Mouse (Mus musculus): Measurements from ENCODE around the gene Trmt6. TPM values are rescaled to one million over a fixed set of nuclear protein-coding genes. Genes with fewer than 3 reads are reported as not detected.

Gene Trmt6
- total and polyA plus RNA-seq, 3 experiments, result 35.1 to 89.9 (median 77.6) TPM

DNA sequence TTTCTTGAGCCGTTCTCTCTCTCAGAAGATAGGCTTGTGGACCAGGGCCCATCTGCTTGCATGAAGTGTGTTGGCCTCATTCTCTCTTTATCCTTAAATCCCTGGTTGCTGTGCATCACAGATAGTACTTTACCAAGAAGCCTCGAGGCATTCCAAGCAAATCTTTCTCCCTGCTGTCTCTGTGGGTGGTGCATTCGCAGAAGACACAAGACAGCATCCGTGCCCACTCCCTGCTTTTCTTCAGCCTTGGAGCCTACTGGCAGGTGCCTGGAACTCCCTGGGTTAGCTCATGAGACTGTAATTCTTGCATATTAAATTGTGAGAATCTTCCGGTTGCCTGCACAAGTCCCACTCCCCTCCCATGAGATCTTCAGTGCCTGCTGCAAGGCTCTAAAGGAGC, 57.9 kb downstream of the Trmt6 start:
- Histone ChIP-seq H3K9me3 (replicated peaks; ENCODE audit: low read length) (no peaks in the 10 kb centered on the region), H3K36me3 (replicated peaks in 1 of 2; ENCODE audit: control insufficient read depth in 1 of 2, insufficient read depth in 1 of 2, low read length in 1 of 2) (no peaks in the 10 kb centered on the region), H3K27ac (ENCODE audit: insufficient read depth, low read depth) (no peak overlapping the region), H3K79me2 (replicated peaks; ENCODE audit: control insufficient read depth, extremely low read depth, insufficient read depth, poor library complexity, severe bottlenecking) (no peaks in the 10 kb centered on the region), H3K27me3 (replicated peaks) (no peaks in the 10 kb centered on the region), H3K4me1 (ENCODE audit: control insufficient read depth in 1 of 2, insufficient read depth in 2 of 2) (peaks cover 0 to 6% of the 10 kb centered on the region in 2 experiments; a peak in 1 of 4 replicates), H3K9ac (ENCODE audit: insufficient read depth, low read depth) (no peak overlapping the region), H3K4me2 (ENCODE audit: insufficient read depth, low read depth, poor library complexity, severe bottlenecking) (no peak overlapping the region), H3K4me3 (replicated peaks in 1 of 3; ENCODE audit: low read depth in 2 of 3, low read length in 2 of 3, poor library complexity in 1 of 3) (no peak overlapping the region)
- dilution Hi-C loops (cut with MboI; ENCODE audit: extremely low pct_ligation_motif_present, extremely low pct_unique_long_range_greater_than_20kb, low sequenced_read_pairs), result no loop called here
- DNase-seq (ENCODE audit: extremely low read depth), result no peak
- no peak for TF ChIP-seq CTCF (conservative IDR thresholded peaks at IDR 0.05 in 1 of 2, IDR thresholded peaks at IDR 0.05 in 1 of 2; ENCODE audit: low read depth in 2 of 2, low read length in 2 of 2)
- no peak for TF ChIP-seq POLR2A (IDR thresholded peaks at IDR 0.05; ENCODE audit: low read depth, low read length)
- no peak for TF ChIP-seq MAX (IDR thresholded peaks at IDR 0.05; ENCODE audit: low read length)
- no peak for TF ChIP-seq MEF2A (IDR thresholded peaks at IDR 0.05; ENCODE audit: borderline replicate concordance, low read depth, low read length)
- no peak for TF ChIP-seq TBP (conservative IDR thresholded peaks at IDR 0.05; ENCODE audit: low read depth, low read length)
- TF ChIP-seq JUND (conservative IDR thresholded peaks at IDR 0.05; ENCODE audit: low read depth, low read length), result no peak
- TF ChIP-seq TCF12 (IDR thresholded peaks at IDR 0.05; ENCODE audit: low read depth, low read length), result no peak
- no peak for TF ChIP-seq NELFE (IDR thresholded peaks at IDR 0.05; ENCODE audit: low read depth, low read length)
- no peak for TF ChIP-seq JUN (IDR thresholded peaks at IDR 0.05; ENCODE audit: insufficient read depth, low read depth, low read length)
- TF ChIP-seq CHD2 (IDR thresholded peaks at IDR 0.05; ENCODE audit: low read length), result no peak
- TF ChIP-seq MXI1 (IDR thresholded peaks at IDR 0.05; ENCODE audit: low read depth, low read length), result no peak
- TF ChIP-seq ZMIZ1 (IDR thresholded peaks at IDR 0.05; ENCODE audit: low read depth, low read length), result no peak
- TF ChIP-seq SIN3A (IDR thresholded peaks at IDR 0.05; ENCODE audit: low read length), result no peak
- no peak for TF ChIP-seq UBTF (IDR thresholded peaks at IDR 0.05; ENCODE audit: low read depth, low read length)
- no peak for TF ChIP-seq E2F4 (IDR thresholded peaks at IDR 0.05; ENCODE audit: insufficient replicate concordance, low read depth, low read length)
- TF ChIP-seq PAX5 (IDR thresholded peaks at IDR 0.05; ENCODE audit: low read length), result no peak
- in situ Hi-C loops (cut with MboI; ENCODE audit: low pct_ligation_motif_present, low pct_unique_long_range_greater_than_20kb, low sequenced_read_pairs), result no loop called here

Other genes with a start within 250 kb of the Trmt6 start
- gene Gpcpd1, start 228.3 kb downstream of the Trmt6 start, total RNA-seq (2012; rRNA removed), result 18.3 and 33.5 TPM in 2 replicates
- 60.5 and 60.8 TPM in 2 replicates for gene Gpcpd1, start 228.3 kb downstream of the Trmt6 start, total RNA-seq (2014; rRNA removed)
- gene Gpcpd1, start 228.3 kb downstream of the Trmt6 start, polyA plus RNA-seq (2012; ENCODE audit: insufficient read length, low read depth), result 30.9 and 40.7 TPM in 2 replicates
- gene Shld1, start 129.1 kb downstream of the Trmt6 start, total RNA-seq (2012; rRNA removed), result 8.6 and 9.3 TPM in 2 replicates
- gene Shld1, start 129.1 kb downstream of the Trmt6 start, total RNA-seq (2014; rRNA removed), result 11.6 and 12.6 TPM in 2 replicates
- gene Shld1, start 129.1 kb downstream of the Trmt6 start, polyA plus RNA-seq (2012; ENCODE audit: insufficient read length, low read depth), result 5.7 and 7.0 TPM in 2 replicates
- gene Chgb, start 34.8 kb downstream of the Trmt6 start, total RNA-seq (2012; rRNA removed), result 0.08 and 0.13 TPM in 2 replicates
- not detected in 2 replicates for gene Chgb, start 34.8 kb downstream of the Trmt6 start, total RNA-seq (2014; rRNA removed)
- 0.08 TPM in 1 of 2 replicates, not detected in the other for gene Chgb, start 34.8 kb downstream of the Trmt6 start, polyA plus RNA-seq (2012; ENCODE audit: insufficient read length, low read depth)
- 22.1 and 24.7 TPM in 2 replicates for gene Mcm8, start 86 bp upstream of the Trmt6 start, total RNA-seq (2012; rRNA removed)
- gene Mcm8, start 86 bp upstream of the Trmt6 start, total RNA-seq (2014; rRNA removed), result 24.9 and 26.9 TPM in 2 replicates
- gene Mcm8, start 86 bp upstream of the Trmt6 start, polyA plus RNA-seq (2012; ENCODE audit: insufficient read length, low read depth), result 24.6 and 25.1 TPM in 2 replicates
- 29.7 and 31.8 TPM in 2 replicates for gene Crls1, start 30.6 kb upstream of the Trmt6 start, total RNA-seq (2012; rRNA removed)
- gene Crls1, start 30.6 kb upstream of the Trmt6 start, total RNA-seq (2014; rRNA removed), result 105 and 109 TPM in 2 replicates
- gene Crls1, start 30.6 kb upstream of the Trmt6 start, polyA plus RNA-seq (2012; ENCODE audit: insufficient read length, low read depth), result 34.5 and 44.9 TPM in 2 replicates
- not detected in 2 replicates for gene Lrrn4, start 64.8 kb upstream of the Trmt6 start, total RNA-seq (2012; rRNA removed)
- gene Lrrn4, start 64.8 kb upstream of the Trmt6 start, total RNA-seq (2014; rRNA removed), result not detected in 2 replicates
- gene Lrrn4, start 64.8 kb upstream of the Trmt6 start, polyA plus RNA-seq (2012; ENCODE audit: insufficient read length, low read depth), result 0.08 TPM in 1 of 2 replicates, not detected in the other
- not detected in 2 replicates for gene Fermt1, start 129.9 kb upstream of the Trmt6 start, total RNA-seq (2012; rRNA removed)
- not detected in 2 replicates for gene Fermt1, start 129.9 kb upstream of the Trmt6 start, total RNA-seq (2014; rRNA removed)
- not detected in 2 replicates for gene Fermt1, start 129.9 kb upstream of the Trmt6 start, polyA plus RNA-seq (2012; ENCODE audit: insufficient read length, low read depth)

All from CH12.LX (cell line).